Mouse (Mus musculus): Measurements from ENCODE around the gene Abtb1. TPM values are rescaled to one million over a fixed set of nuclear protein-coding genes. Genes with fewer than 3 reads are reported as not detected.

Gene Abtb1
- total RNA-seq, 2 experiments from 2014 or later, result 18.7 to 21.0 TPM

DNA sequence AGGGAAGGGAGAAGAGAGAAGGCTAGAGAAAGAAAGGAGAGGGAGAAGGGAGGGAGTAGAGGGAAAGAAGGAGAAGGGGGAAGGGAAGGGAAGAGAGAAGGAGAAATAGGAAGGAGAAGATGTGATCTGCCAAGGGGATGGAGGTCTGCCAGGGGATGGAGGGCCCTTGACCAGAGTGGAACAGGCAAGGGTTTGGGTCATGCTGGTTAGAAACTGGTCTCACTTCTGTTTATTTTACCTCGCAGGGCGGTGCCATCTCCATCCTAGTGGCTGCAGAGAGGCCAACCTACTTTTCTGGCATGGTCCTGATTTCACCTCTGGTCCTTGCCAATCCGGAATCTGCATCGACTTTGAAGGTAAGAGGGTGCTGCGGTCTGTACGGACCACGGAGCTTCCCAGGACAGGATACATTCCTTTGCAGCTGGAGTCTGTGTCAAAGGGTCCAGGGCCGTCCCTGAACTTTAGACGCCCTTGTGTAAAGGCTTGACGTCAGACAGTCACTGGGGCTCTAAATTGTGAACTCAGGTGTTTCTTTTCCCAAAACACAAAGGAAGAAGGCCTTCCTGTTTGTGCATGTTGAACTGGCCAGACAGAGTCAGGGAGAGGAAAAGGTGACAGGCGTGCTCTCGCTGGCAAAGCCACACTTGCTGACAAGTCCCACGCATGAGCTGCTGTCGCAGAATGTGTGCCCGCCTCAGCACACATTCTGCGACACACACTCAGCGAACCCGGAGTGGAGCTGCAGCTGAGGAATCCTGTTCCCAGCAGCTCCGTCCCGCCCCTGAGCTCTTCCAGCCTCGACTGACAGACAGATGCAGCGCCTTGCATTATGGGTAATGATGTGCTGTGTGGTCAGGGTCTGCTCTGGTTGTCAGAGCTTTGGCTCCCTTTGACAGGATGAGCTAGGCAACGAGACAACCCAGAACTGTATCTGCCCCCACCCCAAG, 32.4 kb downstream of the Abtb1 start:
- intact Hi-C loops (cut with DNase I), result no loop called here
- DNase-seq, result no peak

GRCm38 (mm10) chr6:88804966-88805577, 36.7 kb downstream of the Abtb1 start:
- intact Hi-C loops (cut with DNase I), result no loop called here

GRCm38 (mm10) chr6:88803957-88804695, 37.7 kb downstream of the Abtb1 start:
- intact Hi-C loops (cut with DNase I), result no loop called here
- peak in 1 of 2 experiments; percentile 59 for DNase-seq

More at GRCm38 (mm10) chr6:88804966-88805577, 36.7 kb downstream of the Abtb1 start:
- DNase-seq, result no peak

GRCm38 (mm10) chr6:88803051-88803450, 38.7 kb downstream of the Abtb1 start:
- intact Hi-C loops (cut with DNase I), result no loop called here
- no peak for DNase-seq

GRCm38 (mm10) chr6:88800735-88801134, 41.0 kb downstream of the Abtb1 start:
- intact Hi-C loops (cut with DNase I), result no loop called here
- DNase-seq, result peak; percentile 51 to 55

DNA sequence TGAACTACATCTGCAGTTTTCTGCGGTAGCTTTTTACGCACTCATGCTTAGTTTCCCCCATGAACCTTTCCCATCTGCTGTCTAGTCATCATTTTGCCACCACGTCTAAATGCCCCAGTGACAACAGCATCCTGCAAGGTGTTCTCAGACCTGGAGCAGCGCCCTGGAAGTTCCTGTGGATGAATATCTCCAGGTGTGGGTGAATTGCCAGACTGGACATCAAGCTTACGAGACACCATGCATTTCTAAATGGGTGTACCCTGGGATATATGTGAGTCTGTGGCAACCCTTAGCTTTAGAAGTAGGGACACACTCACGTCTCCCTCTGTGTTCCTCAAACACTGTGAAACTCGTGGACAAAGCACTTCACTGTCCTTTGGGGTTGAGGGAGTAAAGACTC, 41.6 kb downstream of the Abtb1 start:
- intact Hi-C loops (cut with DNase I), result no loop called here
- no peak for DNase-seq

DNA sequence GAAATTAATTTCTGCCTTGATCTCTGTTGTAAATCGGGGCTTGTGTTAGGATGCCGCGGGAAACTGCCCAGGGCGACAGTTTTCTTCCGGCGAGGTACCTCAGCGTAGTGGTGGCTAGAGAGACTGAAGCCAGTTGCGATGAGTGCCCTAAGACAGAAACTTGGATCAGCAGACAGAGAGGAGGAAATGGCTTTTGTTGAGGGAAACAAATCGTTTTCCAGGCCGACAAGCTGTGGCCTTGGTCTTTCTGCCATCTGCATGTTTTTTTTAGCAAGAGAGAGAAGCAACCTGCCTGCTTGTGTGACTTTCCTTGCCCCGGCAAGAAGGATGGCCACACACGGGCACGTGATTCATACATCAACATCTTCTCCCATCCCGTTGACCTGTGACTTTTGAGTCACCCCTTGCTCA, 47.2 kb downstream of the Abtb1 start:
- intact Hi-C loops (cut with DNase I), result no loop called here
- DNase-seq, result no peak

DNA sequence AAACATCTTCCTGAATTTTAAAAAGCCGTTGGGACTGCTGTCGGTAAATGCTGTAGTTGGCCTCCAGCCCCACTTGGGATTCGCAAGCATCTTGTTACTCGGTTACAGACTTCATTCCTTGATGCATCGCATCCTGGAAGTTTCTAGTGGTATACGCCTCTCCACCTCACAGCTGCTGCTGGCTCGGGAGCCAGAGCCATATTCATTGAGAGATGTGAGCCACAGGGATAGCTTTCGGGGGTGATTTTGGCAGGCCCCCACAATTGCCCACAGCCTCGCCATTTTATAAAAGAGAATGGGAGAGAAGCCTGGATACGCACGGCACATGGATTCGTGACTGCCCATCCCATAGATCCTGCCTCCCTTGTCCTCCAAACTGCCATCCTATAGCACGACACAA, 47.9 kb downstream of the Abtb1 start:
- DNase-seq, result no peak
- intact Hi-C loops (cut with DNase I), result no loop called here

GRCm38 (mm10) chr6:88793243-88793642, 48.5 kb downstream of the Abtb1 start:
- no peak for DNase-seq
- intact Hi-C loops (cut with DNase I), result no loop called here

GRCm38 (mm10) chr6:88792147-88792691, 49.6 kb downstream of the Abtb1 start:
- intact Hi-C loops (cut with DNase I), result no loop called here
- DNase-seq, result peak in 1 of 2 experiments; percentile 56

- intact Hi-C loops (cut with DNase I), result no loop called here
- no peak for DNase-seq
These were observed 50.5 kb downstream of the Abtb1 start for GRCm38 (mm10) chr6:88791299-88791698.

DNA sequence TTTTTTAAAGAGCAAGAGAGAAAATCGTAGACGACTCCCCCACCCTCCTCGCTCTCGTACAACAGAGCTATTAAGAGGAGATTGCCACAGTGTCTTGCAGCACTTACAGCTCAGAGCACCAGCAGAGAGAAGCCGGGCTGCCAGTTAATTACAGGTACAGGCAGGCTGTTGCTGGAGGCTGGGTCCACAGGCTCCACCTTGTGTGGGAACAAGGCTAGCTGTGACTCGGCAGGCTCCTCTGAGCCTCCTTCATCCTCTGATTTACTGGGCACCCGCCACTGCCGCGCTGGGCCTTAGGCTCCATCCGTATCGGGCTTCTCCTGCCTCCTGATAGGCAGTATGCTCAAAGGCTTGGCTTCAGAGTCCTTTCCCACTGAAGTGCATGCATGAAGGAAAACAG, 53.6 kb downstream of the Abtb1 start:
- intact Hi-C loops (cut with DNase I), result no loop called here

DNA sequence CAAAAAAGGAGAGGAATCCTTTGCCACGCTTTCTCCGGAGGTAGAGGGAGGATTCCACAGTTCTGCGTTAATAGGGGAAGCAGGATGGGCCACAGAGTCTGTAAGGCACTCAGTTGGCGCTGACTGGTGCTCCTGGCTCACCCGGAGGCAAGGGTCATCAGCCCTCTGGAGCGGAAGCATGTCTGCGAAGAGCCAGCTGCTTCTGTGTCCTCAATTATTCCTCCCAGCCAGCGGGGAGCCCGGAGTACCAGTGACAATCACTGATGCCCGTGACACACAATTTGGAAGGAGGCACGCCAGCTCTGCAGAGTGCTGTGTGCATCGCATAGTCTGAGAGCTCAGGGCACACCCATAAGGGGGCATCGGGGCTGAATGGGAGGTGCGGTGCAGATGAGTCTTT, 54.3 kb downstream of the Abtb1 start:
- DNase-seq, result no peak
- intact Hi-C loops (cut with DNase I), result no loop called here

More for the DNA sequence above, 53.6 kb downstream of the Abtb1 start:
- DNase-seq, result no peak

- intact Hi-C loops (cut with DNase I), result no loop called here
- DNase-seq, result peak; percentile 74 to 77
These were observed 54.9 kb downstream of the Abtb1 start for GRCm38 (mm10) chr6:88786732-88787445.

Other genes starting within 250 kb of the Abtb1 start
- 10 to 100 TPM; 23.6 to 28.8 TPM for gene Kbtbd12, start 204.0 kb downstream of the Abtb1 start, total RNA-seq (2021)
- gene Mgll, start 117.6 kb downstream of the Abtb1 start, total RNA-seq (2021), result 100 to 1,000 TPM; 187 to 225 TPM
- 10 to 100 TPM; 49.9 to 54.8 TPM for gene Podxl2, start 33.1 kb upstream of the Abtb1 start, total RNA-seq (2021)
- 10 to 100 TPM; 36.7 to 48.8 TPM for gene Mcm2, start 56.8 kb upstream of the Abtb1 start, total RNA-seq (2021)
- 10 to 100 TPM; 31.8 to 34.3 TPM for gene Tpra1, start 60.3 kb upstream of the Abtb1 start, total RNA-seq (2021)

Measured in heart, postnatal 10 days (tissue).